Mouse (Mus musculus): ENCODE results near the gene Cpa1.

DNA sequence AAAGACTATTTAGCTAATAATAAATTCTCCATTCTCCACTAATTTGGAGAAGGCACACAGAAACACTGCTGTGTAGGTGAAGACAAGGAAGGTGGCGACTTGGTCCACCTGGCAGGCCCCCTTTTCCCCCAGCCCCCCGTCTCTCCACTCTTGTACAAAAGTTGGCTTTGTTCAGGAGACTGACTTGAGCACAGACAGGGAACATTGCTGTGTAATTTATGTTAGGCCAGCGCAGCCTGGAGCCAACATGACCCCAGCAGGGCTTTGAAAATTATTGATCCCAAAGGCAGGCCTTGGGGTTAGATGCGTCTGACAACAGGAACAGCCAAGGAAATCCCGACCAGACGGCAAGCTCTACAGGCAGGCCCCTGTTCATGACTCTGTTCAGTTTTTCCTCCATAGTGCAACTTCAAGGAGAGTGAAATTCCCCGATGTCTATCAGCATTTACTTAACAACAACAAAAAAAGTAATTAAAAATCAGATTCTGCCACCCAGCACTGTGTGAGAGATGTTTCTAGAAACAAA is 34.6 kb upstream of the Cpa1 start:
- TF ChIP-seq CTCF (conservative IDR thresholded peaks at IDR 0.05; ENCODE audit: low read length), result no peak
- TF ChIP-seq NANOG (IDR thresholded peaks at IDR 0.05; ENCODE audit: borderline replicate concordance, low read length), result no peak
- TF ChIP-seq POU5F1 (IDR thresholded peaks at IDR 0.05; ENCODE audit: borderline replicate concordance, low read length), result no peak

Measured in E14TG2a.4 (cell line).